18 mouse cellular contexts compared by ENCODE assay signal in genomic region chr3:20147647-20148046, GRCm38 (mm10). TPM values are rescaled to one million over a fixed set of nuclear protein-coding genes. Genes with fewer than 3 reads are reported as not detected.
DNase-seq lines count a peak whose midpoint lies in the region; ATAC-seq and TF ChIP-seq lines count a peak whose summit lies in the region.
"Had no signal": no experiment of that assay in that cellular context is flagged by ENCODE, and none has a peak within 500 bp of the region (broad histone marks: within the 10 kb centered on the region; RNA-seq: fewer than 3 reads in every experiment).

No protein-coding gene starts in this region.

- peaks cover 17% of the 10 kb centered on the region; the same call in 1 of the 2 replicates for H3K36me3 ChIP-seq in forebrain, postnatal 0 days (ENCODE audit: insufficient read depth)
- H3K36me3 ChIP-seq in forebrain, embryonic 10.5 days (replicated peaks) = peaks cover 15% of the 10 kb centered on the region
- peaks cover 59% of the 10 kb centered on the region for H3K36me3 ChIP-seq in heart, embryonic 12.5 days
- H3K36me3 ChIP-seq: hindbrain, embryonic 12.5 days had no signal

- no peak overlapping the region for H3K9ac ChIP-seq in forebrain, postnatal 0 days
- peak overlapping the region; percentile 76 for H3K9ac ChIP-seq in heart, embryonic 12.5 days
- H3K9ac ChIP-seq: forebrain, embryonic 15.5 days; hindbrain, embryonic 12.5 days; stomach, embryonic 15.5 days had no signal

- no peak overlapping the region for H3K4me3 ChIP-seq in forebrain, postnatal 0 days (ENCODE audit: low read depth, low read length)
- no peak overlapping the region for H3K4me3 ChIP-seq in forebrain, embryonic 10.5 days
- no peak overlapping the region for H3K4me3 ChIP-seq in heart, embryonic 12.5 days
- no peak overlapping the region for H3K4me3 ChIP-seq in layer of hippocampus, adult 2 months
- H3K4me3 ChIP-seq: forebrain, embryonic 15.5 days; hindbrain, embryonic 12.5 days; stomach, embryonic 15.5 days had no signal

- WGBS in forebrain, postnatal 0 days = 85% methylated on average over 5 of the region's 5 CpGs
- 88% methylated on average over 5 of the region's 5 CpGs for WGBS in forebrain, embryonic 10.5 days
- 49% methylated on average over 5 of the region's 5 CpGs for WGBS in heart, embryonic 12.5 days

- no peaks in the 10 kb centered on the region for H3K9me3 ChIP-seq in forebrain, postnatal 0 days (ENCODE audit: low read length)
- no peaks in the 10 kb centered on the region for H3K9me3 ChIP-seq in forebrain, embryonic 10.5 days
- no peaks in the 10 kb centered on the region for H3K9me3 ChIP-seq in heart, embryonic 12.5 days (replicated peaks)
- H3K9me3 ChIP-seq: forebrain, embryonic 15.5 days; hindbrain, embryonic 12.5 days; stomach, embryonic 15.5 days had no signal

- no peaks in the 10 kb centered on the region for H3K4me1 ChIP-seq in forebrain, postnatal 0 days (ENCODE audit: insufficient read depth)
- peaks cover 36% of the 10 kb centered on the region for H3K4me1 ChIP-seq in forebrain, embryonic 10.5 days
- peaks cover 60% of the 10 kb centered on the region for H3K4me1 ChIP-seq in heart, embryonic 12.5 days (replicated peaks)
- H3K4me1 ChIP-seq: hindbrain, embryonic 12.5 days; stomach, embryonic 15.5 days had no signal

- H3K27ac ChIP-seq in forebrain, postnatal 0 days (ENCODE audit: low read depth, low read length) = no peak overlapping the region
- no peak overlapping the region for H3K27ac ChIP-seq in forebrain, embryonic 10.5 days
- peak overlapping the region; percentile 83 for H3K27ac ChIP-seq in heart, embryonic 12.5 days (ENCODE audit: poor library complexity, severe bottlenecking)
- H3K27ac ChIP-seq in layer of hippocampus, adult 2 months = peak overlapping the region; percentile 49
- H3K27ac ChIP-seq: forebrain, embryonic 15.5 days; hindbrain, embryonic 12.5 days; stomach, embryonic 15.5 days had no signal

- DNase-seq in forebrain, postnatal 0 days = no peak
- DNase-seq in forebrain, embryonic 10.5 days (ENCODE audit: extremely low spot score, low spot score) = no peak
- no peak for DNase-seq in heart, adult 18-20 months
- DNase-seq in layer of hippocampus, adult 2 months (ENCODE audit: low spot score in 2 of 2) = no peak
- no peak for DNase-seq in layer of hippocampus, postnatal 25 days (ENCODE audit: extremely low spot score in 1 of 2, low spot score in 1 of 2)
- DNase-seq in cerebellum, postnatal 14 days = no peak
- DNase-seq: adrenal gland, adult 8-10 months; cerebellum, adult 18-20 months; cerebellum, postnatal 25 days; kidney, adult 8-10 months; kidney, postnatal 10 days; thymus, postnatal 25 days had no signal

- ATAC-seq in forebrain, postnatal 0 days = peak; percentile 13; the same call in 1 of the 2 replicates
- no peak for ATAC-seq in heart, embryonic 12.5 days (ENCODE audit: insufficient number of reproducible peaks, low FRiP score)
- ATAC-seq: activated CD4-positive, CD25-positive, alpha-beta regulatory T cell, adult 4 months had no signal

- H3K4me2 ChIP-seq in forebrain, postnatal 0 days (ENCODE audit: low read depth) = no peak overlapping the region
- peak overlapping the region; percentile 16; the same call in 1 of the 2 replicates for H3K4me2 ChIP-seq in heart, embryonic 12.5 days
- H3K4me2 ChIP-seq: forebrain, embryonic 15.5 days; hindbrain, embryonic 12.5 days; midbrain, embryonic 11.5 days; stomach, embryonic 15.5 days had no signal

- H3K27me3 ChIP-seq in forebrain, postnatal 0 days (ENCODE audit: insufficient read depth, low read length) = no peaks in the 10 kb centered on the region
- no peaks in the 10 kb centered on the region for H3K27me3 ChIP-seq in forebrain, embryonic 10.5 days (ENCODE audit: poor library complexity, severe bottlenecking)
- H3K27me3 ChIP-seq in heart, embryonic 12.5 days (replicated peaks) = no peaks in the 10 kb centered on the region
- H3K27me3 ChIP-seq: forebrain, embryonic 15.5 days; hindbrain, embryonic 12.5 days; stomach, embryonic 15.5 days had no signal

- TF ChIP-seq CTCF in forebrain, postnatal 0 days (IDR thresholded peaks at IDR 0.05; ENCODE audit: low read depth) = no peak
- no peak for TF ChIP-seq CTCF in layer of hippocampus, adult 2 months (conservative IDR thresholded peaks at IDR 0.05)

RNA-seq across cellular contexts. Expression of gene Gyg, which starts 7.5 kb away (rescaled TPM):
- 27.2 and 35.9 TPM in 2 replicates for total RNA-seq in forebrain, postnatal 0 days (2014; rRNA removed)
- polyA plus RNA-seq in forebrain, postnatal 0 days (2015; fragmentation: Nextera tagmentation; extraction: Ambion mirVana) = 65.9 and 69.3 TPM in 2 replicates
- polyA plus RNA-seq in forebrain, embryonic 10.5 days (2016; fragmentation: Nextera tagmentation; extraction: Ambion mirVana) = 38.6 and 47.0 TPM in 2 replicates
- 687 and 707 TPM in 2 replicates for polyA plus RNA-seq in heart, embryonic 12.5 days (2016; fragmentation: Nextera tagmentation; extraction: Ambion mirVana)
- 100 to 1,000 TPM; 154 to 168 TPM for total RNA-seq in heart, adult 18-20 months (2021)
- 10 to 100 TPM; 39.2 to 44.8 TPM for total RNA-seq in layer of hippocampus, adult 2 months (2021)
- total RNA-seq in layer of hippocampus, postnatal 25 days (2021) = 10 to 100 TPM; 41.8 to 48.6 TPM

Comparison
In these comparisons a context has a peak if more than half of its experiments do, and no peak if none do; other contexts are left out.
1. H3K27ac ChIP-seq: peak in heart, embryonic 12.5 days (single experiment) and layer of hippocampus, adult 2 months (single experiment); none in forebrain, postnatal 0 days (single experiment) and forebrain, embryonic 10.5 days (single experiment).